Mouse (Mus musculus): ENCODE measurements around the gene Pbx2.

Gene Pbx2

DNA sequence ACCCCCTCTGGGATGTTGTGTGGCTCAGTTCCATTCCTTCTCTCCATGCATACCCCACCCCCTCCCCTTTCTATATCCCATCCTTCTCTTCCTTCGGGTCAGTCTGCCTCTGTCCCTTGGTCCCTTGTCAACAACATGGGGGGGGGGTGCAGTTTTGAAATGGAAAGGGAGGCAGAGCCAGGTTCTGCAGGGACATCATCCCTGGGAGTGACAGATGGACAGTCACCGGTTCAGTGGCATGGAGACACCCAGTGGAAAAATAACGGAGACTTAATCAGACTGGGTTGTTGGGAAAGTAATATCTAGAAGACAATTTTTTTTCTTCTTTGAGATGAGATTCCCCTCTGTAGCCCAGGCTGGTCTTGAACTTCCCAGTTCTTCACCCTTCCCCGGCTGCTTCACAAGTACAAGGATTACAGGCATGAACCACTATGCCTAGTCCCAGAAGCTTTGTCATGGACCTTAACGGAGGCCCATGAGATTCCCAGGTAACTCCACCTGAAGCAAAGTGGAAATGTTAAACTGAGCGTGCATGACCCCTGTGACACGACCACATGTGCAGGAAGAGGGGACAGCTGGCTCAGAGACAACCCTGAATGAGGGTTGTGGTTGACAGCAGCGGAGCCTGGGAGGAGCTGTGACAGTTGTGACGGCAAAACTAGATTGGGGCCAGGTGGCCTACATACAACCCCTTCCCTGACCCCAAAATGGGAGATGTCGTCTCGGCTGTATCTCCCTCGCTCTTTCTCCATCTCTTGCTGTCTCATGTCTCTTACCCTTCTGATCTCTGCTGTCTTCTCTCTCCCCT lies 38.9 kb downstream of the Pbx2 start:
- peak; percentile 21 for DNase-seq (ENCODE audit: low read depth)

DNA sequence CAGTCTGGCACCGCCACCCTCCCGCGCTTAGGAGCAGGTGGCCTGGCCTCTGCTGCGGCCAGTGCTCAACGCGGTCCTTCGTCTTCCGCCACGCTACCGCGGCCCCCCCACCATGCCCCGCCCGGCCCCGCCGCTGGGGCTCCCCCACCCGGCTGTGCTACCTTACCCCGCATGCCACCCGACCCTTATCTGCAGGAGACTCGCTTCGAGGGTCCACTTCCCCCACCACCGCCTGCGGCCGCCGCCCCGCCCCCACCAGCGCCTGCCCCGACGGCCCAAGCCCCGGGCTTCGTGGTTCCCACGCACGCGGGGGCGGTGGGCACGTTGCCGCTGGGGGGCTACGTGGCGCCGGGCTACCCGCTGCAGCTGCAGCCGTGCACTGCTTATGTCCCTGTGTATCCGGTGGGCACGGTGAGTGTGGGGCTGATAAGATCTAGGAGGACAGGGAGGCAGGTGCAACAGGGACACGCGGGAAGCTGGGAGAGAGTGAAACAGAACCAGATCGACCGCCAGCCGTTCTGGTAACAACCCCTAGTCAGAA lies 39.8 kb downstream of the Pbx2 start:
- DNase-seq (ENCODE audit: low read depth) = no peak

DNA sequence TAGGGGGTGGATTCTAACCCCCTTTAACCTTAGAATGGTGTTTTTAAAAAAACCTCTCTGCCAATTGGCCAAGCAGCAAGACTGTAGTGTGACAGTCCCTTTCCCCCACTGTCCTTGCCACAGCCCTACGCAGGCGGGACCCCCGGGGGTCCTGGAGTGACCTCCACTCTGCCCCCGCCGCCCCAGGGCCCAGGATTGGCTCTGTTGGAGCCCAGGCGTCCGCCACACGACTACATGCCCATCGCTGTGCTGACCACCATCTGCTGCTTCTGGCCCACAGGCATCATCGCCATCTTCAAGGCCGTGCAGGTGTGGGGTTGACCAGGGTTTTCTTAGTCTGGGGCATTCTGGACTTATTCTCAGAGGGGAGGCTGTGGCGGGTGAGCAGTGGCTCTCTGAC lies 40.6 kb downstream of the Pbx2 start:
- no peak for DNase-seq (ENCODE audit: low read depth)

DNA sequence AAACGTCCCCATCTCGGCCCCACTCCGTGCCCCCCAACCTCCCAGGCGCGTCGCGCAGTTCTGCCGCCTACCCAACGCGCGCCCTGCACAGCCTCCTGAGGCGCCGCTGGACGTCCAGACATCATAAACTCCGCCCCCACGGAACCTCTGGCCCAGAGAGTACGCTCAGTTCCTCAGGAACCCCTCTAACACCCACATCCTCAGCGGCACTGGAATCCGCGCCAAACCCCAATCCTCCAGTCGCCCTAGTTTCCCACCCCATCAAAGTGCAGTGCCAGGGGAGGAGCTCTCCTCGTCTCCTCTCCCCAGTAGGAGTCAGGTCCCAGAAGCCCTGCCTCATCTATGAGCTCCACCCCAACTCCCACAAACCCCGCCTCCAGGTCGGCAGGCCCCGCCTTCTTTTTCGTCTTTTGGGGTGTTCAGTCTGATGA lies 41.2 kb downstream of the Pbx2 start:
- peak; percentile 30 for DNase-seq (ENCODE audit: low read depth)

DNA sequence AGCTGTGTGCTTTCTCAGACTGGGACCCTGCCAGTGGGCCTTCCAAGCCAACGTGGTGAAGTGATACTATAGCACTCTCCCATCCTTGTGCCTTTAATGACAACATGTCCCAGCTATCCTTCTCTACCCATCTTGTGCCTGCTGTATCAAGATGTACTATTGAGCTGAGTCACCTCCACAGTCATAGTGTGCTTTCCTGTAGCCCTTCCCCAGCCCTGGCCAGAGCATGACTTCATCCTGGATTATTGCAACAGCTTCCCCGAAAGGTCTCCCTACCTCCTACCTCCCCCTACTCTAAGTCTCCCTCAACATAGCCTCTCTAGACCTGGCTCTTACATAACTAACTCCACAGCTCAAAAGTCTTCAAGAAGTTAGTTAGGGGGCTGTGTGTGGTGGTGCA lies 44.6 kb downstream of the Pbx2 start:
- DNase-seq (ENCODE audit: low read depth) = peak; percentile 84

DNA sequence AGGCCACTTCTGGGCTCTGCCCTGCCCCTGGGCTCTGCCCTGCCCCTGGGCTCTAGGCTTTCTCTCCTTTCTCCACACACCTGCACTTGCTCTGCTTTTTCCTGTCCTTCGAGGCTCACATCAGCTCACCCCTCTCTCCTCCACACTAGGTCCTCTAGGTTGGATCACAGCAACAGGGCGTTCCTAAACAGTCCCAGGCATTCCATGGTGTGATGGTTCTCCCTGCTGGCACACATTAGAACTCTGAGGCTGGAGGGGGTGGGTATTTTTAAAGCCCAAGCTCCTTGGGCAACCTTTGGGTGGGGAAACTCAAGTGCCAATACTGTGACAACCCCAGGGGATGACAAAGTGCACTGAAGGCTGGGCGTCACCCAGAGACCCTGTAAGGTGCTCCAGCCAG lies 46.4 kb downstream of the Pbx2 start:
- no peak for DNase-seq (ENCODE audit: low read depth)

DNA sequence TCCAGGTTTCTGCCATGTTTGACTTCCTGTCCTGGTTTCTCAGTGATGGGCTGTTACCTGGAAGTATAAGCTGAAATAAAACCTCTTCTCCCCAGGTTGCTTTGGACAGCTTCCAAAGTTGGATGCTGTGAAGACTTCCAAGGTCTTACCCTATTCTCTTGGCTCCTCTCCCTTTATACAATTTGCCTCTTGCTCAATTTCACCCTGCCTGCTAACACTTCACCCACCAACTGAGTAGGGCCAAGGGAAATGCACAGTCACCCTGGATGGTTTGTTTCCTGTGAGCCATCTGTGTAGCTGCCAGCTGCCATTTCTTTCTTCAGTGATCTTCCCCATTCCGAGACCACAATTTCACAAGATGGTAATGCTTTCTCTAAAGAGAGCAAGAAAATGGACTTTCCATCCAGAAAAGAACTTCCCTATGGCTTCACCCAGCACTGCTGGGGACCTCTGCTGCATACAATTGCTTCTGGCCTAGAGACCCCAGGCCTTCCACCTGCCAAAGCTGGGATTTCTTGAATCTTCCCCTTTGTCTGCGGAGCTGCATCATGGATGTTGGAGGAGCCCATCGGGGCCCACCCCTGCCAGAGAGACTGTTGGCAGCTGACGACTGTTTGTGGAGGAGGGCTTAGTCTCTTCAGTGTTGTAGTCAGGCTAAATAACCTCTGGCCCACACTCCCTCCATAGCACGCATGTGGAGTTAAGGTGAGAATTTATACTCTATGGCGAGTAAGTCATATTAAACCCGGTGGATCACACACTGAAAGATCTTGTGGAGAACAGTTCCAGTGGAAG lies 48.6 kb downstream of the Pbx2 start:
- peak; percentile 90 for DNase-seq (ENCODE audit: low read depth)

DNA sequence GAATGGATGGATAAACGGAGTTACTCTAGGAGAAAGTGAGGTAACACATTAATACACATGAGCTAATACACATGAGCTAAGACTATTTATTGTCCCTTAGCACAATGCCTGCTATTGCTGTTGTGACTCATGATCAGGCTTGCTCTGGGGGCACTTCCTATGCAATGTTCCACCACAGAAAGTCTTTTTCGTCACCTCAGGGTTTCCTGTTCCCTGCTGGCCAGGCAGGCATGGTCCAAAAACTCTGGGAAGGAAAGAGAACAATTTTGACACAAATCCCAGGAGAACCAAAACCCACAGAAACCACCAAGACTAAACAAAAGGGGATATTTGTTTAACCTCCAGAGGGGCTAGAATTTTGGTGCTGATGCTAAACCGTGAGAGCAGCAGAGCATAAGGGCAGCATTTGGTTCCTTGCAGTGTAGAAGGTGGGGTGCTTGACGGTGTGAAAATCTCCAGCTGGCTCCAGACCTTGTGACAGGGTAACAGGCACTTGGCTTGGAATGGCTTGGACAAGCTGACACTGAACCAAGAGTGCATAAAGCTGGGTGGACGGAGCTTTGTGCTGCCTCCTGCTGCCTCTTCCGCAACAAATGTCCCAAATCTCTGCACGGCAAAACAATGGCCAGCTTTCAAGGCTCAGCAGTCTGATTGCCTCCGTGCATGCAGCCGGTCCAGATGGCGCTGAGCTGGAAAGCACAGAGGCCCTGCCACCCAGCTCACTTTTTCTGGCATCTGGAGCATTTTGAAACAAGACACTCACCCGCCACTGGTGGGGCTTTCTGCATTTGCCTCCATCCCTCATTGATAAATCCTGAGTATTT lies 49.9 kb downstream of the Pbx2 start:
- peak; percentile 79 for DNase-seq (ENCODE audit: low read depth)

DNA sequence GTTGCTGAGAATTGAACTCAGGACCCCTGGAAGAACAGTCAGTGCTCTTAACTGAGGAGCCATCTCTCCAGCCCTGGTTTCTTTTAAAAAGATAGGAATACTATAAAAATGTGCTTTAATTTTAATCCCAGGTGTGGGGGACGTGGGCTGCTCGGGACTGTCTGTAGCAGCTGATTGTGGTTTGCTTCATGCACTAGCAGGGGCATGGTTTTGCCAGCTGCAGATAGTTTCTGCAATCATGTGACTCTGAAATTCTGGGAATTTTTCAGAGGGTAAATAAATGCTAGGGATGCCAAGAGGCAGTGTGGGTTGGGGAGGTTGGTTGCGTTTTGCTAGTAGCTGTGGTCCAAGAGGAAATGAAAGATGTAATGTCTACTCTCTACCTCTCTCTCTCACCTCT lies 50.9 kb downstream of the Pbx2 start:
- DNase-seq (ENCODE audit: low read depth) = no peak

DNA sequence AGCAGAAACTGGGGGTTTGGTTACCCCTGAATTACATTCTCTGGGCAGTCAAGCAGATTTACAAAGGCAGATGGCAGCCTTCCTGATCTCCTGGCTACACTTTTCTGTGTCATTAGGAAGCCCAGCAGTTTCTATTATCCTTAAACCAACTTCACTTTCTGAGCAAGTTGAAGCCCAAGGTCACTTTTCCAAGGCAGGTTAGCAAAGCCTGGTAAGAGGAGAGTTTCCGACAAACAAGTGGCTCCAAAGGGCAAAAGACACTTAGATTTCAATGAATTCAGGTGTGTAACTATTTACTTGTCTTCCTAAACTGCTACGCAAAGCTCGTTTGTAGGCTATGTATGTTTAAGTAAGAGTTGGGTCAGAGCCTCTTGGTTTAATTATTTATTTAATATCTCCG lies 52.3 kb downstream of the Pbx2 start:
- no peak for DNase-seq (ENCODE audit: low read depth)

DNA sequence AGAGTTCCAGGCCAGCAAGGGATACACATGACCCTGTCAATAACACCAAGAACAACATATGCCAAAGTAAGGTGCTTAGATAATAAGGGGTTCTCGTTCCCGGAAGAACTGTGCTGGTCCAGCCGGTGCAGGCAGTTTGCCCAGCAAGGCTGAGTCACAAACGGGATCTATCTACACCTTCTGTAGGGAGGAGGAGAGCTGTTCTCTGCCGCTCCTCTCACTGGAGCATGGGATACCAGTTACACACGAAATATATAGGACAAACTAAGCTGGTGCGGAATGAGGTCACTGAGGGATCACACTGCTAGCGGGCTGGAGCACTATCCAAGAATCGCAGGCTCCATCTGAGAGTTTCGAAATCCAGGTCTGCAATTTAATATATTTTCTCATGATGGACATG lies 52.9 kb downstream of the Pbx2 start:
- no peak for DNase-seq (ENCODE audit: low read depth)

DNA sequence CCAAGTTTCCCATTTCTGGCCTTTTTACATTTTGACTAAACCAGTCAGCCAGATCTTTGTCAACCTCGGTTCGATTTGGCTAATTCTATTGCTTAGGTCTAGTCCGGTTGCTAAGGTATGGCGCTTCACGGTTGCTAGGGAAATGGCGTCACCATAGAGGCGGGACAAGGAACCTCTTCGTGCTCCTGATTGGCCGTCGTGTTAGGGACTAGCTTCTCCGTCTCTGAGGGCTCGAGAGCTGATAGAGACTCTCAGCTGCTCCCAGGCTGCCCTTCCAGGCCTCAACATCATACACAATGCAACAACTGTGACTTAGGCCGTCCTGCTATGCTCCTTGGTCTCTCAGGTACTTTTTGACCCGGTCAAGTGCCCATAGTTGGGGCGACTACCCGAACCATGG lies 53.5 kb downstream of the Pbx2 start, which contains the start of gene Fkbpl:
TSS of gene Fkbpl (plus strand) at position 157 of the 400 bp plus-strand sequence.
- DNase-seq (ENCODE audit: low read depth) = peak; percentile 99

DNA sequence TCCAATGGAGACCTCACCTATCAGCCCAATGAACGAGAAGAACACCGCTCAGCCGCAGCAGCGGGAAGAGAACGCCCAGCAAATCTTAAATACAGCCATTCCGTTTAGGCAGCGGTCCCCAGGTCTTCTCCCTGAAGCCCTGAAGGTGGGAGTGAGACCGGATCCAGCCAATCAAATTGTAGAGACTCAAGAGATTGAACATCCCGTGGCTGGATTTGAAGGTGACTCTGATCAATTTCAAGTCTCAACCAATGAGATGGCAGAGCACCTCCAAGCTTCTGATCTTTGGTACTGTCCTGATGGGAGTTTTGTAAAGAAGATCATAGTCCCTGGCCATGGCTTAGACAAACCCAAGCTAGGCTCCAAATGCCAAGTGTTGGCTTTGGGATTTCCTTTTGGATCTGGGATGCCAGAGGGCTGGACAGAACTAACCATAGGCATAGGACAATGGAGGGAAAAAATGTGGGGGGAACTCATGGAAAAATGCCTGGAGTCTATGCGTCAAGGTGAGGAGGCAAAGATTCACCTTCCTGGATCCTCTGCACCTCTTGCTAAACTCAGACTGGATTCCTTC lies 54.3 kb downstream of the Pbx2 start:
- DNase-seq (ENCODE audit: low read depth) = peak; percentile 91

DNA sequence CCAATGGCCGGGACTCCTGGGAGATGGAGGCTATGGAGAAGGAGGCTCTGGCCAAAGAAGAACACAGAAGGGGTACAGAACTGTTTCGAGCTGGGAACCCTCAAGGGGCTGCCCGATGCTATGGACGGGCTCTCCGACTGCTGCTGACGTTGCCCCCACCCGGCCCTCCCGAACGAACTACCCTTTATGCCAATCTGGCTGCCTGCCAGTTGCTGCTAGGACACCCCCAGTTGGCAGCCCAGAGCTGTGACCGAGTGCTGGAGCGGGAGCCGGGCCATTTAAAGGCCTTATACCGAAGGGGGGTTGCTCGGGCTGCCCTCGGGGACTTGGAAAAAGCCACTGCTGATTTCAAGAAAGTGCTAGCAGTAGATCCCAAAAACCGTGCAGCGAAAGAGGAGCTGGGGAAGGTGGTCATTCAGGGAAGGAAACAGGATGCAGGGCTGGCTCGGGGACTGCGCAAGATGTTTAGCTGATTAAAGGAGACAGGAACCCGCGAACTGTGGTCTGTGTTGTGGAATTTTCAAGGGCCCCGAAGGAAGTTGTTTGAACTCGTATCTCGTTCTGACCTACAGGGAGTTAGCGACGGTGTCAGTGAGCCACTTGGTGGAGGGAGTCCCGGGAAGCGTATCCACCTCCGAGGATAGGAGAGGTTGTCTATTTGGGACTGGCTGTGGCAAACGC lies 54.9 kb downstream of the Pbx2 start:
- peak; percentile 82 for DNase-seq (ENCODE audit: low read depth)

Data from 416B (cell line).